In the genomic region with DNA sequence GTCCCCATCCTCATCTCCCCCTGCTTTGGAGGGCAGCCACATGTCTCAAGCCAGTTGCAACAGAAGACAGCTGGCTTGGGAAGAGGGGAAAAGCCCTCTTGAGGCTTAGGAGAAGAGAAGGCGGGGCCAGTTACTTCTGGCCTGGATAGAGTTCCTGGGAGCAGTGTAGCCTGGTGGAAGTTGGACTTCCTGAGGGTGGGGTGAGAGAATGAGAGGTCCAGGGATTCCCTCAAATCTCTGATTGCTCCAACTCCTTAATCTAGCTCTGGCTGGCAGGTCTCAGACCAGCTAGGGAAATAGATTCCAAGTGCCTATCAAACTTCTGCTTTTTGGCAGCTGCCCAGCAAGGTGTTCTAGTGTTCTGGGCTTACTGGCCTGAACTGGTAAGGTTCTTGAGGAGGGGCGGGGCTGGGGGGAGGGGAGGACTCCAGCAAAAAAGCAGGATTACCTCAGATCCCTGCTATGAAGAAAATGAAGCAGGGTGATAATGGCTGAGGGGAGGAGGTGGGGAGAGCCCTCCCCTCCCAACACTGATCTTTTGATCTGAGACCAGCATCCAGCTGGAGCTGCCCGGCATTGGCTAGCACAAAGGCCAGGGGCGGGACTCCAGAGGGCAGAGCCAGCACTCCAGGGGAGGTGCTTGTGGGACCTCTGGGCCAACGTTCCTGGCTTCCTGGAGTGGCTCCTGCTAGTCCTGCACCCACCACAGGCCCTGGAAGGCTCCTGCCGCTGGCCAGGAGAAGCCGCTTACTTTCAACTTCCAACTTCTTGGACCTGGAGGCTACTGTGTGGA, we compare ENCODE assay signal across 8 mouse cellular contexts.
DNase-seq lines count a peak whose midpoint lies in the region; ATAC-seq and TF ChIP-seq lines count a peak whose summit lies in the region.

No protein-coding gene starts in this region.

- peak overlapping the region; percentile 28 for H3K4me3 ChIP-seq in intestine, postnatal 0 days (ENCODE audit: low read depth, low read length)
- peak overlapping the region; percentile 25 for H3K4me3 ChIP-seq in liver, embryonic 16.5 days (ENCODE audit: low read depth, low read length)
- H3K4me3 ChIP-seq in neural tube, embryonic 15.5 days (replicated peaks): no peak overlapping the region

- H3K9me3 ChIP-seq in intestine, postnatal 0 days (ENCODE audit: control insufficient read depth): no peaks in the 10 kb centered on the region
- no peaks in the 10 kb centered on the region for H3K9me3 ChIP-seq in liver, embryonic 16.5 days (replicated peaks; ENCODE audit: control insufficient read depth, low read length)
- H3K9me3 ChIP-seq in neural tube, embryonic 15.5 days (replicated peaks): no peaks in the 10 kb centered on the region

- H3K27me3 ChIP-seq in intestine, postnatal 0 days (replicated peaks; ENCODE audit: control insufficient read depth, insufficient read depth, low read length): no peaks in the 10 kb centered on the region
- H3K27me3 ChIP-seq in liver, embryonic 16.5 days (ENCODE audit: control insufficient read depth, insufficient read depth, low read depth, low read length): no peaks in the 10 kb centered on the region
- H3K27me3 ChIP-seq in neural tube, embryonic 15.5 days (replicated peaks): no peaks in the 10 kb centered on the region

- peak overlapping the region; percentile 90 for H3K27ac ChIP-seq in intestine, postnatal 0 days (ENCODE audit: low read depth, low read length)
- H3K27ac ChIP-seq in liver, embryonic 16.5 days (ENCODE audit: low read length): peak overlapping the region; percentile 25; the same call in 1 of the 2 replicates
- peak overlapping the region; percentile 46 for H3K27ac ChIP-seq in neural tube, embryonic 15.5 days (replicated peaks)

- DNase-seq in R1 (ENCODE audit: low read depth, low spot score): peak; percentile 92
- DNase-seq in embryo, embryonic 10.5 days (ENCODE audit: low spot score): peak; percentile 82
- DNase-seq in heart, adult 11 months: peak; percentile 99
- DNase-seq in thymus, postnatal 25 days: no peak
- no peak for DNase-seq in spleen, adult 12 weeks (ENCODE audit: low spot score)

- WGBS in intestine, postnatal 0 days: 10% methylated on average over 7 of the region's 7 CpGs
- 34% methylated on average over 7 of the region's 7 CpGs for WGBS in liver, embryonic 16.5 days (ENCODE audit: insufficient replicate concordance)
- WGBS in neural tube, embryonic 15.5 days: 20% methylated on average over 7 of the region's 7 CpGs

- no peaks in the 10 kb centered on the region for H3K36me3 ChIP-seq in intestine, postnatal 0 days (ENCODE audit: control insufficient read depth, insufficient read depth)
- H3K36me3 ChIP-seq in liver, embryonic 16.5 days (ENCODE audit: control insufficient read depth, insufficient read depth): no peaks in the 10 kb centered on the region
- no peaks in the 10 kb centered on the region for H3K36me3 ChIP-seq in neural tube, embryonic 15.5 days

- H3K9ac ChIP-seq in intestine, postnatal 0 days (ENCODE audit: low read depth, low read length): peak overlapping the region; percentile 57
- H3K9ac ChIP-seq in liver, embryonic 16.5 days (ENCODE audit: low read depth, low read length): peak overlapping the region; percentile 28; the same call in 1 of the 2 replicates
- no peak overlapping the region for H3K9ac ChIP-seq in neural tube, embryonic 15.5 days (replicated peaks)

- peak overlapping the region; percentile 63 for H3K4me2 ChIP-seq in intestine, postnatal 0 days (replicated peaks; ENCODE audit: low read depth)
- H3K4me2 ChIP-seq in liver, embryonic 16.5 days (ENCODE audit: low read depth, low read length): peak overlapping the region; percentile 43
- no peak overlapping the region for H3K4me2 ChIP-seq in neural tube, embryonic 15.5 days

- TF ChIP-seq CTCF in intestine, postnatal 0 days (IDR thresholded peaks at IDR 0.05; ENCODE audit: low read depth): no peak

- peak; percentile 75 for ATAC-seq in intestine, postnatal 0 days
- ATAC-seq in liver, embryonic 16.5 days (ENCODE audit: low read depth): peak; percentile 84
- ATAC-seq in neural tube, embryonic 15.5 days (ENCODE audit: low FRiP score): no peak

- H3K4me1 ChIP-seq in intestine, postnatal 0 days (replicated peaks; ENCODE audit: control insufficient read depth, insufficient read depth, low read length): peaks cover 52% of the 10 kb centered on the region
- H3K4me1 ChIP-seq in liver, embryonic 16.5 days (ENCODE audit: control insufficient read depth, low read depth, low read length): peaks cover 28% of the 10 kb centered on the region
- H3K4me1 ChIP-seq in neural tube, embryonic 15.5 days: peaks cover 92% of the 10 kb centered on the region

Comparison
In these comparisons a context has a peak if more than half of its experiments do, and no peak if none do; other contexts are left out.
1. DNase-seq: peak in R1 (single experiment), embryo, embryonic 10.5 days (single experiment) and heart, adult 11 months (single experiment); none in thymus, postnatal 25 days (single experiment) and spleen, adult 12 weeks (single experiment).
2. H3K27ac ChIP-seq: peak in every context shown above with its lines; median percentile 90 in intestine, postnatal 0 days; 46 in neural tube, embryonic 15.5 days; 25 in liver, embryonic 16.5 days.